Mouse (Mus musculus) lung, postnatal 0 days (tissue): Measurements from ENCODE around the gene Slc24a3. TPM values are rescaled to one million over a fixed set of nuclear protein-coding genes. Genes with fewer than 3 reads are reported as not detected.

ENCODE experiments used
- ATAC-seq: fragments of 200-750 bp; cut with Nextera tagmentation; 2 replicates; pipeline ENCODE4 v1.8.0; 2017; ENCODE audit warnings: moderate library complexity
- DNase-seq: peaks from one replicate; pipeline ENCODE4 v3.0.0-alpha.2; 2016; ENCODE audit warnings: low spot score
- H3K27ac ChIP-seq: fragments of 300-500 bp; sonication (generic); 2 replicates; pipeline ENCODE4 v1.5.1; 2014; ENCODE audit warnings: antibody characterized with exemption, mild to moderate bottlenecking, low read length, mixed read lengths
- H3K27me3 ChIP-seq: fragments of 300-500 bp; sonication (generic); replicated peaks from 2 replicates; pipeline ENCODE4 v1.6.1; 2014; ENCODE audit warnings: low read length, mixed read lengths; ENCODE audit not compliant: insufficient read depth
- H3K36me3 ChIP-seq: fragments of 300-500 bp; sonication (generic); 2 replicates; pipeline ENCODE4 v1.6.1; 2014; ENCODE audit warnings: low read length, mixed read lengths; ENCODE audit not compliant: insufficient read depth
- H3K4me1 ChIP-seq: fragments of 300-500 bp; sonication (generic); 2 replicates; pipeline ENCODE4 v1.6.1; 2014; ENCODE audit warnings: antibody characterized with exemption, low read depth, low read length, mixed read lengths; ENCODE audit not compliant: insufficient read depth
- H3K4me2 ChIP-seq: fragments of 300-500 bp; sonication (generic); replicated peaks from 2 replicates; pipeline ENCODE4 v1.6.1; 2014; ENCODE audit warnings: low read depth, mild to moderate bottlenecking, low read length, moderate library complexity, mixed read lengths
- H3K4me3 ChIP-seq: fragments of 300-500 bp; sonication (generic); 2 replicates; pipeline ENCODE4 v1.5.1; 2014; ENCODE audit warnings: low read depth, low read length
- H3K9ac ChIP-seq: fragments of 300-500 bp; sonication (generic); replicated peaks from 2 replicates; pipeline ENCODE4 v1.6.1; 2014; ENCODE audit warnings: low read depth, mild to moderate bottlenecking
- H3K9me3 ChIP-seq: fragments of 300-500 bp; sonication (generic); 2 replicates; pipeline ENCODE4 v1.6.1; 2016; ENCODE audit warnings: low read length, mixed read lengths
- CTCF ChIP-seq: IDR thresholded peaks from 2 replicates; pipeline ENCODE4 v1.5.1; 2016; ENCODE audit warnings: antibody characterized with exemption, mild to moderate bottlenecking
- EP300 ChIP-seq: IDR thresholded peaks from 2 replicates; pipeline ENCODE4 v1.6.1; 2016; ENCODE audit warnings: antibody characterized with exemption, mild to moderate bottlenecking, control low read depth
- WGBS: fragments of 180-500 bp; shearing (Covaris S2); extraction: QIAGEN DNeasy Blood & Tissue Kit; methylation state at CpG from one replicate; pipeline ENCODE4 v1.1.7; 2014; 5-methylcytosine and 5-hydroxymethylcytosine counted together
- polyA plus RNA-seq: library from polyadenylated mRNA; unstranded; fragments of >200 nt; fragmentation: Nextera tagmentation; extraction: Ambion mirVana; gene quantifications from 2 replicates; pipeline ENCODE4 v1.2.1, GENCODE M21; 2015

Gene Slc24a3
- polyA plus RNA-seq, 1 experiment from 2014 or later: 2.3 TPM

DNA sequence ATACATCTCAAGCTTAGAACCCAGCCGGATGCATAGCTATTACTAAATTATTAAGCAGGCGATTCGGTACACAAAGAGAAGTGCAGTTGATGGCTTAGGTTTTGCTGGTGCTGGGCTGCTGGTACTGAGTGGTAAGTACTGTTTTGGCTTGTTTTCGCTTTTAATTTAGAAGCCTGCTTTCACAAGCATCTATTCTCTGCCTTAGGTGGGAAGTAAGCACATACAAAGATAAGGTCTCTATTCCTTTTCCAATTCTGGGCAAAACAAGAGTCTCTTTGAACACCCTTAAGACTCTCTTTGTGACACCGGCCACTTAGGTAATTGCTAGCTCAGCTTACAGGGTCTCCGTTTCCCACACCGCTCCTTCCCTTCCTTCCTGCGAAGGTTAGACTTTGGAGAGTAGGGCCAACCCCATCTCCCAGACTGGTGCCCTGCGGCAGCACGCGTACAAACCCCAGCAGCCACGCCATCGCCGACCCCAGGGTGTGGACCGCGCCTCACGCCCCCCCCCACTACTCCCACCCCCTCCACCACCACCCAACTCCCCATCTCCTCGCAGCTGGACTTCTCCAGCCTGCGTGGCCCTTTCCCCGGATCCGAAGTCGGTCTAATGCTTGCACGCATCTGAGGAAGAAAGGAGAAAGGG, 507.1 kb downstream of the Slc24a3 start:
- peaks cover 3% of the 10 kb centered on the region; the same call in 1 of the 2 replicates for H3K4me1 ChIP-seq
- peak overlapping the region; percentile 94 for H3K4me2 ChIP-seq
- H3K36me3 ChIP-seq: no peaks in the 10 kb centered on the region
- ATAC-seq (no peak), DNase-seq (peak; percentile 25)
- H3K27ac ChIP-seq: peak overlapping the region; percentile 86
- H3K9ac ChIP-seq: peak overlapping the region; percentile 56
- TF ChIP-seq CTCF: no peak
- no peak for TF ChIP-seq EP300
- peak overlapping the region; percentile 76 for H3K4me3 ChIP-seq
- no peaks in the 10 kb centered on the region for H3K9me3 ChIP-seq
- 2% methylated on average over 22 of the region's 23 CpGs for WGBS
- H3K27me3 ChIP-seq: no peaks in the 10 kb centered on the region

DNA sequence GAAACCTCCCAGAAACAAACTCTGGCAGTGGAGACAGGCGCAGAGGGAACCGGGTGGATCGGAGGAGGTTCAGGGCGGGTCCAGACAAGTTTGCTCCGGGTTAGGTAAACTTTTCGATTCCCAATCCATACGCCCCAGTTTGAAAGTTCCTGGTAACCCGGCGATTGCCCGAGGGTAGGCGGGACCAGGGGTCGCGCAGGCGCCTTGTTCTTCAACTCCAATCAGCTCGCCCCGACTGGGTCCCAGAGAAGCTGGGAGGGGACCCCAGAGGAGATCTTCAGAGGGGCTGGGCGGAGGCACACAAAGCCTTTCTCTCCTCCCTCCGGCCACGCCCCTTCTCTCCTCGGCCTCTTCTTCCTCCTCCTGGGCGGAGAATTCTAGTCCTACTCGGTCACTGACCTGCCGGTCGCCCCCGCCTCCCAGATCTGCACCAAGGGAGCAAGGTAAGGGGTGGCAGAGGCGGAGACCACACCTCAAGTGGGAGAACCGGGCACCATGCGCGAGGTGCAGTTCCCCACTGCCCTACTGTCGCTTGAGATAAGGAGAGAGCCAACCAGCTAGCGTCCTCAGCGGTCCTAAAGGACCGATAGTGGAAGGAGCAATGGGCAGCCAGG, 507.7 kb downstream of the Slc24a3 start, which contains the start of gene Rin2:
Gene Rin2 (plus strand): TSS at position 74 of the 614 bp plus-strand sequence.
- peaks cover 3% of the 10 kb centered on the region; the same call in 1 of the 2 replicates for H3K4me1 ChIP-seq
- H3K27me3 ChIP-seq: no peaks in the 10 kb centered on the region
- no peaks in the 10 kb centered on the region for H3K36me3 ChIP-seq
- peak within 1 kb of the TSS; percentile 56 for H3K9ac ChIP-seq
- DNase-seq: peak; percentile 89
- ATAC-seq: peak; percentile 76
- peak within 1 kb of the TSS; percentile 76 for H3K4me3 ChIP-seq
- H3K9me3 ChIP-seq: no peaks in the 10 kb centered on the region
- WGBS: under 1% methylated on average over 23 of the region's 33 CpGs
- no peak for TF ChIP-seq CTCF
- no peak for TF ChIP-seq EP300
- H3K4me2 ChIP-seq: peak within 1 kb of the TSS; percentile 94
- peak within 1 kb of the TSS; percentile 86 for H3K27ac ChIP-seq

DNA sequence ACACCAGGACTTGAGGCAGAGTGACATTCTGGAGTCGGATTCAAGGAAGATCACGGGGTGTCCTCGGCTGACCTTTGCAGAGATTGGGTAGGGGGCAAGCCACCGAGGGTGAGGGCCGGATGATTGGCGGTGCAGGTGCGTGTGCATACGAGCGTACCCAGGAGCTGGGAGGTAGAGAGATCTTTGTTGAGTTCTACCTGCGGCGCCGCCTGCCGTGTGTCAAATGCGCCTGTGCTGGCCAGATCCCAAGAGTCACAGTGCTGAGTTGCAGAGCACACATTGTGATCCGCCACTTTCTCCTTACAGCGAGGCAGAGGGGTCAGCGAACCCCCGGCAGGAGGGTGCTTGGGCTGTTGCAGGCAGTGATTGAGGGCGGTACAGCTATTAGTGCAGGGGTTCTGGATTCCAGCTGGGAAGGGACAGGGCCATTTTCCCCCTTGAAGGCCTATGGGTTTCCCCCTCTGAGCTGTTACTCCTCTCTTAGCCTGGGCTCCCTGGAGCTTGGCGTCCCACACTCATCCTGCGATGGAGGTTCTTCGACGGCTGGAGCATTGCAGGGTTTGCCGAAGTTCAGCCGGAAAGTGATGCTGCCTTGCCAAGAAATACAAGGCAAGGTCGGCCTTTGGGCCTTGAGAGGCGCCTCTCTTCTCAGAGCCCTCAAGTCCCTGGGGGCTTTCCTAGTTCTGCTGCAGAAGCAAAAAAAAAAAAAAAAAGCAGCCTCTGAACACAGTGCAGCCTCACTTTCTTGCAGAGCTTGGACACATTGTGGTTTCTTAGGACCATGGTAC, 508.4 kb downstream of the Slc24a3 start:
- WGBS: 2% methylated on average over 26 of the region's 27 CpGs
- H3K27me3 ChIP-seq: no peaks in the 10 kb centered on the region
- DNase-seq: peak; percentile 77
- no peaks in the 10 kb centered on the region for H3K36me3 ChIP-seq
- peak overlapping the region; percentile 76 for H3K4me3 ChIP-seq
- H3K9me3 ChIP-seq: no peaks in the 10 kb centered on the region
- ATAC-seq: peak; percentile 55
- TF ChIP-seq CTCF (peak; percentile 36), EP300 (no peak)
- peak overlapping the region; percentile 86 for H3K27ac ChIP-seq
- peaks cover 6% of the 10 kb centered on the region; the same call in 1 of the 2 replicates for H3K4me1 ChIP-seq
- peak overlapping the region; percentile 56 for H3K9ac ChIP-seq
- H3K4me2 ChIP-seq: peak overlapping the region; percentile 94

DNA sequence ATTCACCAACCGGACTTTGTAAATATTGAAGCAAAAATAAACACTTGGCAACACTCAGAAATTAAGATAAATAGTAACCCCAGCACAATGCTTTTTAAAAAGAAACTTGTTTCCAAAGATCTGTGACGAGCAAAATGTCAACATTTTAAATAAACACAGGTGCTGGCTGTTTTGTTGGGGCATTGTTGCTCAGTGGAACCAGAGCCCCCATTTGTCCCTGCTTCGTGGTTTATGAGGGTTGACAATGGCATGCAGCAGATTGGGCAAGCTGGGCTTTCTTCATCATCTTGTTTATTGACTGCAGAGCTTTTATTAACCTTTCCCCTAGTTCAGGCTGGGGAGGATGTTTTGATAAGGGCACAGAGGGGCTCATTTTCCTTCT, 509.0 kb downstream of the Slc24a3 start:
- H3K9me3 ChIP-seq: no peaks in the 10 kb centered on the region
- TF ChIP-seq EP300 (no peak; the same call in 1 of the 2 replicates), CTCF (no peak)
- peak; percentile 76 for DNase-seq
- ATAC-seq: peak; percentile 33
- WGBS: 5% methylated on average over 3 of the region's 3 CpGs
- no peaks in the 10 kb centered on the region for H3K36me3 ChIP-seq
- H3K27me3 ChIP-seq: no peaks in the 10 kb centered on the region
- peak overlapping the region; percentile 86 for H3K27ac ChIP-seq
- peaks cover 6% of the 10 kb centered on the region; the same call in 1 of the 2 replicates for H3K4me1 ChIP-seq
- H3K4me2 ChIP-seq: peak overlapping the region; percentile 94
- no peak overlapping the region for H3K9ac ChIP-seq
- H3K4me3 ChIP-seq: no peak overlapping the region

DNA sequence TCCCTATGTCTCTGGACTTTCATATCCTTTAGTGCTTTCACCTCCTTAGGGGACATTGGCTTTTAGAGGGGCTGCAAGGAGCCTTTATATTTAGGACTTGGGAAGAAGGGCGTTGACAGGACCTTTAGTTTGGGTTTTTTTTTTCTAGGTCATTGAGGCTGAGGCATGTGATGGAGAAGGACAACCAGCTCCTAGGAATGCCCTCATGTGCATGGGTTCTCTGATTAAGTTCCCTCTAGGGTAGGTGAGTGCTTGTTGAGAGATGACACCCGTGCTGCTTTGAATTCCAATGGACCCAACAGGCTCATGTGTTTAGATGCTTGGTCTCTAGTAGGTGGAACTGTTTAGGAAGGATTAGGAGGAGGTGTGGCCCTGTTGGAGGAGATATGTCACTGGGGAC, 509.4 kb downstream of the Slc24a3 start:
- Histone ChIP-seq H3K4me3 (no peak overlapping the region), H3K27me3 (no peaks in the 10 kb centered on the region), H3K4me1 (peaks cover 6% of the 10 kb centered on the region; the same call in 1 of the 2 replicates), H3K9ac (no peak overlapping the region), H3K36me3 (no peaks in the 10 kb centered on the region), H3K9me3 (no peaks in the 10 kb centered on the region), H3K27ac (peak overlapping the region; percentile 86), H3K4me2 (peak overlapping the region; percentile 94; the same call in 1 of the 2 replicates)
- TF ChIP-seq EP300 (no peak), CTCF (no peak)
- DNase-seq: no peak
- WGBS: 80% methylated on average over 2 of the region's 2 CpGs
- no peak for ATAC-seq

DNA sequence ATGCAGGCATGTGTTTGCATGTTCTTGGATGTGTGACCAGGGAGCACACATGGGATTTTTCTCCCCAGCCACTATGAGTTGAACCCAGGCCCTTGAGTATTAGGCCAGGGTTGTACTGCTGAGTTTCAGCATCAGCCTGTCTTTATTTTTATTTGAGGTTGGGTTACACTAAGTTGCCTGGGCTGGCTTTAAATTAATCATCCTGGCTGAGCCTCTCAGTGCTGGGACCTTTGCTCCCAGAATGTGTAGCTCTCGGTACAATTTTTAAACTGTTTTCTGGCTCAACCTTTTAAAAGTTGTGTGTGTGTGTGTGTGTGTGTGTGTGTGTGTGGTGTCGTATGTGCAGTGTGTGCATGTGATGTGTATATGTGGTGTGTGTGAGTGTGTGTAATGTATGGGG, 512.6 kb downstream of the Slc24a3 start:
- no peak overlapping the region for H3K4me3 ChIP-seq
- H3K27ac ChIP-seq: no peak overlapping the region
- no peak overlapping the region for H3K9ac ChIP-seq
- DNase-seq (no peak), ATAC-seq (no peak)
- H3K4me2 ChIP-seq: no peak overlapping the region
- no peaks in the 10 kb centered on the region for H3K36me3 ChIP-seq
- H3K9me3 ChIP-seq: no peaks in the 10 kb centered on the region
- no peak for TF ChIP-seq EP300
- no peak for TF ChIP-seq CTCF
- H3K4me1 ChIP-seq: peaks cover 19% of the 10 kb centered on the region; the same call in 1 of the 2 replicates
- 68% methylated on average over 2 of the region's 2 CpGs for WGBS
- no peaks in the 10 kb centered on the region for H3K27me3 ChIP-seq
